Mouse (Mus musculus): Measurements from ENCODE around the gene Rbm6. TPM values are rescaled to one million over a fixed set of nuclear protein-coding genes. Genes with fewer than 3 reads are reported as not detected.

The Rbm6 gene
- polyA plus RNA-seq, 1 experiment from 2014 or later: 87.1 TPM

DNA sequence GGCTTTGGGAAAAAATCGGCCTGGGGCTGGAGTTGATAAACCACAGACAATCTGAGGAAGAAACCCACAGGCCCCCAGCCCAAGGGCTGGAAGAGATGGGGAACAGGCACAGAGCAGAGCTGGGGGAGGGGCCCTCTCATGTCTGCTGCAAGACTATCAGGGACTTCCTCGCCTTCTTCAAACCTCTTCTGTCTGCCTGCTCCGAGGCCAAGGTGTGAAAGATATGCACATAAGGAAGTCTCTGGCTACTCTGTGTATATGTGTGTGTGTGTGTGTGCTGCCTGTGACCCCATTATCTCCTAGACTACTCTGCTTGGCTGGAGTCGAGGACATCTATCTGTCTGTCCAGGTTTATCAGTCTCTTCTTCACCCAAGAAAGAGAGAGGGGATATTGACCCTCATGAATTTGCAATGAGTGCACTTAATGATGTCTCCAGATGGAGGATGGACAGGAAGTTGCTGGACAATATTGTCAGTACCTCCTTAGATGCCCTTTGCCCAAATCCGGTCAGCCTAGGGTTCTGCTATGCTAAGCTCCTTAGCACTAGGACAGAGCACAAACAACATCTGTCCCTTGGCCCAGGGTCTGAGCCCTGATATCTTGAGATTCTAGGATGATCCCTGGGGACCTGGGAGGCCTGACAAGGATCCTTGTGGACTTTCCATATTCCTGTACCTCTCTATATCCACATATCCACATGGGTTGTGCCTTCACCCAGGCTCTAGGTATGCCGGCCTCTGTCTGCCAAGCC lies 143.9 kb downstream of the Rbm6 start:
- H3K4me3 ChIP-seq (ENCODE audit: low read depth, low read length): no peak overlapping the region
- H3K27ac ChIP-seq (ENCODE audit: low read depth, low read length): peak overlapping the region; percentile 28; the same call in 1 of the 2 replicates
- H3K27me3 ChIP-seq (ENCODE audit: control insufficient read depth, insufficient read depth, low read length): no peaks in the 10 kb centered on the region
- H3K9me3 ChIP-seq (ENCODE audit: control insufficient read depth, low read length): no peaks in the 10 kb centered on the region
- no peak for ATAC-seq (ENCODE audit: low read depth)
- no peak overlapping the region for H3K4me2 ChIP-seq (ENCODE audit: low read depth, low read length)
- H3K9ac ChIP-seq (replicated peaks; ENCODE audit: low read depth, low read length): no peak overlapping the region
- peaks cover 24% of the 10 kb centered on the region for H3K4me1 ChIP-seq (ENCODE audit: control insufficient read depth, insufficient read depth, low read length)
- no peaks in the 10 kb centered on the region for H3K36me3 ChIP-seq (ENCODE audit: control insufficient read depth, insufficient read depth, low read length)
- whole genome bisulfite sequencing: 73% methylated on average over 6 of the region's 6 CpGs

DNA sequence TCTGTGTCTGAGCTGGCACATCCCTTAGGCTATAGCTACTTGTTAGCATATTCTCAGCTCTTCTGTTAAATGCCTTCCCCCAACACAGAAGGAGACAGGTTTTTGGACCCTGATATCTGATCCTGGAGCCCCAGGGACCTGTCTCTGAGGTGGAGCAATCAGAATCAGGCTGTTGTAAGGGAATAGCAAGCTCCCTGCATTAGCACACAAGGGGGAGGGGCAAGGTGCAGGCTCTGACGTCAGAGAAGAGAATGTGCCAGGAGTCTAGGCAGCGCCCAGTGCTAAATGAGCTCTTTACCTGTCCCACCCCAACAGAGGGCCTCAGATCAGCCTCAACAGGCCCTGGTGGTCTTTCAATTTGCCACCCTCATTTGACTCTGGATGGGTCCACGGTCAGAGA lies 146.0 kb downstream of the Rbm6 start:
- no peak for ATAC-seq (ENCODE audit: low read depth)
- no peaks in the 10 kb centered on the region for H3K36me3 ChIP-seq (ENCODE audit: control insufficient read depth, insufficient read depth, low read length)
- 41% methylated on average over 3 of the region's 3 CpGs for WGBS
- H3K9ac ChIP-seq (replicated peaks; ENCODE audit: low read depth, low read length): no peak overlapping the region
- H3K27me3 ChIP-seq (ENCODE audit: control insufficient read depth, insufficient read depth, low read length): no peaks in the 10 kb centered on the region
- no peaks in the 10 kb centered on the region for H3K9me3 ChIP-seq (ENCODE audit: control insufficient read depth, low read length)
- H3K27ac ChIP-seq (ENCODE audit: low read depth, low read length): no peak overlapping the region
- H3K4me2 ChIP-seq (ENCODE audit: low read depth, low read length): no peak overlapping the region
- H3K4me1 ChIP-seq (ENCODE audit: control insufficient read depth, insufficient read depth, low read length): peaks cover 37% of the 10 kb centered on the region
- no peak overlapping the region for H3K4me3 ChIP-seq (ENCODE audit: low read depth, low read length)

DNA sequence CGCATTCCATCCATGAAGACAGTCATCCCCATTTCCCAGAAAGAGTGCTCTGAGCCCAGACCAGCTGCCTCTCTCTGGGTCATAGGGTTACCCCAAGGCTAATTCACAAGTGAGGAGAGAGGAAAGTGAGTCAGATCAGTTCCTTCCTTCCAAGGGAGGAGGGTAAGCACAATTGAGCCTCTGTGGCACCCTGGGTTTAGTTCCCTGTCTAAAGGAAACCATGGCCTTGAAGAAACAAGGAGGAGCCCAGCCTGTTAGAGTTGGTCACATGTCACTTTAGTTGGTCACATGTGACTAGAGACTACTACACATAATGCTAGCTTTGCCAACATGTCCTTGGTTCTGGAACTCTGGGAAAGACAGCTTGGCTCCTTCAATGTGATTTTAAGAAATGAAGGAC lies 148.2 kb downstream of the Rbm6 start:
- 88% methylated on average over 1 of the region's 1 CpGs for WGBS
- Histone ChIP-seq H3K4me3 (ENCODE audit: low read depth, low read length) (no peak overlapping the region), H3K27me3 (ENCODE audit: control insufficient read depth, insufficient read depth, low read length) (no peaks in the 10 kb centered on the region), H3K9ac (replicated peaks; ENCODE audit: low read depth, low read length) (no peak overlapping the region), H3K4me2 (ENCODE audit: low read depth, low read length) (no peak overlapping the region), H3K27ac (ENCODE audit: low read depth, low read length) (no peak overlapping the region), H3K36me3 (ENCODE audit: control insufficient read depth, insufficient read depth, low read length) (no peaks in the 10 kb centered on the region), H3K9me3 (ENCODE audit: control insufficient read depth, low read length) (no peaks in the 10 kb centered on the region), H3K4me1 (ENCODE audit: control insufficient read depth, insufficient read depth, low read length) (peaks cover 29% of the 10 kb centered on the region)
- ATAC-seq (ENCODE audit: low read depth): no peak

DNA sequence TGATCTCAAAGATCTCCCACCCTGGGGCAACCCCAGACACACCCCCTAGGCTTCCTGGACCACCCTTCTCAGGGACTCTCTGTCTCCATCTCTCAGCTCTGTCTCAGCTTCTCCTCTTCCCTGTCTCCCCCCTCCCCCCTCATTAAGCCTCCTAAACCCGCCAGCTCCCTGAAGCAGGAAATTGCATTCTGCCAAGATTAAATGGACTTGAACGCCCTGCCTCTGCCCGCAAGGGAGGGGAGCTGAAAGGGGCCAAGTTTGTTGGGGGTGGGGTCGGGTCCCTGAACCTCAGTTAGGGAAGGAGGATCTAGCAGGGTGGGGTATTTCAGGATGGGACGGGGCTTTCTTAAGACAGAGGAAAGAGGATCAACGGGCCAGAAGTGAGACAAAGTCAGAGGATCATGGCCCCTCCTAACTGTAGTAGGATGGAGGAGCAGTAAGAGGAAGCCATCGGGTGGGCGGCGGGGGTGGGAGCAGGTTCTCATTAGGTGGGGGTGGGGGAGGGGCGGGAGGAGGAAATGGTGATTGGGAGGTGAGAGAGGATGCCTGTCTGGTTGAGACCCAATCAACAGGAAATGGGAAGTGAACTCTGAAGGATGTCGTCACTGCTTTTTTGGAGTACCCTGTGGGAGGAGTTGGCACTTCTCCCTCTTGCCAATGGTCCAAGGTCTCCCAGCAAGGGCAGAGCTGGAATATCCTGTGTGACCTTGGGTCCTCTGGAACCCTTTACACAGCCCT lies 149.1 kb downstream of the Rbm6 start:
- Histone ChIP-seq H3K36me3 (ENCODE audit: control insufficient read depth, insufficient read depth, low read length) (no peaks in the 10 kb centered on the region), H3K27ac (ENCODE audit: low read depth, low read length) (peak overlapping the region; percentile 62; the same call in 1 of the 2 replicates), H3K9ac (replicated peaks; ENCODE audit: low read depth, low read length) (no peak overlapping the region), H3K27me3 (ENCODE audit: control insufficient read depth, insufficient read depth, low read length) (no peaks in the 10 kb centered on the region), H3K4me3 (ENCODE audit: low read depth, low read length) (no peak overlapping the region), H3K4me1 (ENCODE audit: control insufficient read depth, insufficient read depth, low read length) (peaks cover 24% of the 10 kb centered on the region), H3K9me3 (ENCODE audit: control insufficient read depth, low read length) (no peaks in the 10 kb centered on the region), H3K4me2 (ENCODE audit: low read depth, low read length) (peak overlapping the region; percentile 23; the same call in 1 of the 2 replicates)
- ATAC-seq (ENCODE audit: low read depth): peak; percentile 57; the same call in 1 of the 2 replicates
- WGBS: 6% methylated on average over 11 of the region's 11 CpGs

Other genes with a start within 250 kb of the Rbm6 start
- 234 and 258 TPM in 2 replicates for gene Gnai2, start 237.9 kb downstream of the Rbm6 start, polyA plus RNA-seq (2014; fragmentation: Nextera tagmentation; extraction: Ambion mirVana)
- 31.3 and 36.6 TPM in 2 replicates for gene Slc38a3, start 203.7 kb downstream of the Rbm6 start, polyA plus RNA-seq (2014; fragmentation: Nextera tagmentation; extraction: Ambion mirVana)
- gene Gnat1, start 193.5 kb downstream of the Rbm6 start, polyA plus RNA-seq (2014; fragmentation: Nextera tagmentation; extraction: Ambion mirVana): 1.4 and 2.7 TPM in 2 replicates
- 17.0 and 18.7 TPM in 2 replicates for gene Sema3f, start 162.8 kb downstream of the Rbm6 start, polyA plus RNA-seq (2014; fragmentation: Nextera tagmentation; extraction: Ambion mirVana)
- gene Rbm5, start 102.2 kb downstream of the Rbm6 start, polyA plus RNA-seq (2014; fragmentation: Nextera tagmentation; extraction: Ambion mirVana): 237 and 239 TPM in 2 replicates
- gene Mon1a, start 14.9 kb upstream of the Rbm6 start, polyA plus RNA-seq (2014; fragmentation: Nextera tagmentation; extraction: Ambion mirVana): 21.3 and 23.4 TPM in 2 replicates
- gene Mst1r, start 33.6 kb upstream of the Rbm6 start, polyA plus RNA-seq (2014; fragmentation: Nextera tagmentation; extraction: Ambion mirVana): 0.51 and 1.5 TPM in 2 replicates
- gene Actl11, start 55.2 kb upstream of the Rbm6 start, polyA plus RNA-seq (2014; fragmentation: Nextera tagmentation; extraction: Ambion mirVana): not detected in 2 replicates
- gene Camkv, start 62.4 kb upstream of the Rbm6 start, polyA plus RNA-seq (2014; fragmentation: Nextera tagmentation; extraction: Ambion mirVana): 12.5 and 20.1 TPM in 2 replicates
- 5.1 and 5.7 TPM in 2 replicates for gene Traip, start 76.9 kb upstream of the Rbm6 start, polyA plus RNA-seq (2014; fragmentation: Nextera tagmentation; extraction: Ambion mirVana)
- gene Uba7, start 102.3 kb upstream of the Rbm6 start, polyA plus RNA-seq (2014; fragmentation: Nextera tagmentation; extraction: Ambion mirVana): 2.0 and 8.2 TPM in 2 replicates
- gene Gm20661, start 109.8 kb upstream of the Rbm6 start, polyA plus RNA-seq (2014; fragmentation: Nextera tagmentation; extraction: Ambion mirVana): 0.58 and 1.8 TPM in 2 replicates
- 10.4 and 19.5 TPM in 2 replicates for gene Inka1, start 112.6 kb upstream of the Rbm6 start, polyA plus RNA-seq (2014; fragmentation: Nextera tagmentation; extraction: Ambion mirVana)
- gene Cdhr4, start 119.3 kb upstream of the Rbm6 start, polyA plus RNA-seq (2014; fragmentation: Nextera tagmentation; extraction: Ambion mirVana): 1.2 and 4.5 TPM in 2 replicates
- 0.94 TPM in 1 of 2 replicates, not detected in the other for gene Gm20662, start 123.1 kb upstream of the Rbm6 start, polyA plus RNA-seq (2014; fragmentation: Nextera tagmentation; extraction: Ambion mirVana)
- gene Ip6k1, start 129.3 kb upstream of the Rbm6 start, polyA plus RNA-seq (2014; fragmentation: Nextera tagmentation; extraction: Ambion mirVana): 53.6 and 63.5 TPM in 2 replicates
- 19.5 and 21.2 TPM in 2 replicates for gene Gmppb, start 176.0 kb upstream of the Rbm6 start, polyA plus RNA-seq (2014; fragmentation: Nextera tagmentation; extraction: Ambion mirVana)
- gene Amigo3, start 179.9 kb upstream of the Rbm6 start, polyA plus RNA-seq (2014; fragmentation: Nextera tagmentation; extraction: Ambion mirVana): 2.8 and 3.5 TPM in 2 replicates
- gene Mst1, start 207.2 kb upstream of the Rbm6 start, polyA plus RNA-seq (2014; fragmentation: Nextera tagmentation; extraction: Ambion mirVana): 0.08 TPM in 1 of 2 replicates, not detected in the other
- gene Rnf123, start 210.1 kb upstream of the Rbm6 start, polyA plus RNA-seq (2014; fragmentation: Nextera tagmentation; extraction: Ambion mirVana): 47.7 and 55.7 TPM in 2 replicates
- 47.9 and 51.7 TPM in 2 replicates for gene Apeh, start 221.4 kb upstream of the Rbm6 start, polyA plus RNA-seq (2014; fragmentation: Nextera tagmentation; extraction: Ambion mirVana)

All from neural tube, embryonic 14.5 days (tissue).